Mouse (Mus musculus) layer of hippocampus, adult 2 months (tissue): ENCODE results near the gene Lrrc75b. TPM values are rescaled to one million over a fixed set of nuclear protein-coding genes. Genes with fewer than 3 reads are reported as not detected.
"Not testable (repeated sequence)": the region's sequence is repeated elsewhere in the genome, so short reads cannot be mapped to it uniquely, and the experiment has no call there.

Experiments
- DNase-seq, 2 experiments: peaks; one replicate each; pipeline ENCODE4 v3.0.0; 2022; ENCODE audit warnings: low spot score in 2 of 2
- H3K27ac ChIP-seq: fragments of 200-600 bp; 2 replicates; pipeline ENCODE4 v1.8.1; 2022
- H3K4me3 ChIP-seq: fragments of 200-600 bp; 2 replicates; pipeline ENCODE4 v1.8.1; 2022; ENCODE audit warnings: mild to moderate bottlenecking
- CTCF ChIP-seq: fragments of 200-600 bp; conservative IDR thresholded peaks from 2 replicates; pipeline ENCODE4 v1.8.1; 2022; ENCODE audit warnings: antibody characterized with exemption, mild to moderate bottlenecking, moderate library complexity
- total RNA-seq, 2 experiments: library from RNA; stranded (reverse); gene quantifications; 2 replicates each; pipeline ENCODE4 v1.2.3; 2021

Gene Lrrc75b
- total RNA-seq, 2 experiments from 2014 or later, result 9.7 to 12.0 TPM

DNA sequence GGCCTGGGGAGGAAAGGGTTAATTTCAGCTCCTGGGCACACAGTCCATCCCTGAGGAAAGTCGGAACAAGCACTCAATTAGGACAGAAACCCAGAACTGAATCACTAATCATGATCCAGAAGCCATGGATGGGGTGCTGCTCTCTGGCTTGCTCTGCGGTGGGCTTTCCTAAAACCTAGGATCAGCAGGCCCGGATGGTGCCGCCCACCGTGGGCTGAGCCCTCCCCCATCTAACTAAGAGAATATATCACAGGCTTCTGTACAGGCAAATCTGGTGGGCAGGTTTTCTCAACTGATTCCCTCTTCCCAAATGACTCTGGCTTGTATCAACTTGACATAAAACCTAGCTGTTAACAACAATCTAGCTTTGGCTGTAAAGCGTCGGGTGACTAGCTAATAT, 12.2 kb downstream of the Lrrc75b start:
- Histone ChIP-seq H3K4me3 (no peak overlapping the region), H3K27ac (no peak overlapping the region)
- no peak for TF ChIP-seq CTCF
- DNase-seq, result no peak

DNA sequence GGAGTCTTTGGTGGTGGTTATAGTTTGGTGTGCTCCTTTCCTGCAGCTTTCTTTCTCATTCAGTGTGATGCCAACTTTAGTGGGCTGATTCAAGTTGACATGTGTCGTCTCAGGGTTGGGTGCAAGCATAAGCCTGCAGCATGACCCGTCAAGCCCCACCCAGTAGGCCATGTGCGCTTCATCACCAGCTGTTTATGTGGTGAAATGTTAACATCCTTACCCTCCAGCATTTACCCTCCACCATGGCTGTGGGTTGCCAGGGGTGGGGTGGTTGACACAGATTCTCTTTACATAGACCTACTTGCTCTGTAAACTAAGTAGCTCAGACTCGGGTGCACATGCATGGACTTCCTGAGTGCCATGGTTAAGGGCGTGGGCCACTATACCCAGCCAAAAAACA, 24.0 kb downstream of the Lrrc75b start:
- no peak for DNase-seq
- H3K4me3 ChIP-seq, result no peak overlapping the region
- TF ChIP-seq CTCF, result no peak
- no peak overlapping the region for H3K27ac ChIP-seq

DNA sequence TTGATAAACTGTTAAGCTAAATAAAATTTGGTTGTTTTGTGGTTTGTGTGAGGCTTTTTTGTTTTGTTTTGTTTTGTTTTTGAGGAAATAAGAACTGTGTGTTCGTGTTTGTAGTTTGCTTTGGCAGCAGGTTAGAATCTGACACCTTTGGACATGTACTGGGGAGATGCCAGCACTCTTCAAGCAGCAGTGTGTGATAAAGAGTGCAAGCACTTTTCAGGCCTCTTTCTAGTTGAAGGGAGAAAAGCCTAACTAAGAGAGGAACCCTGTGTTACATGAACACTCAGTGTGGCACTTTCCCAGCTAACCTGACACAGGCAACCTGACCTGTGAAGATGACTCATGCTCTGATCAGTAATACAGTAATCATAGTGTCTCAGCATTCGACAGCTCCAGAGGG, 24.7 kb downstream of the Lrrc75b start:
- TF ChIP-seq CTCF, result no peak
- H3K4me3 ChIP-seq, result no peak overlapping the region
- no peak overlapping the region for H3K27ac ChIP-seq
- no peak for DNase-seq

DNA sequence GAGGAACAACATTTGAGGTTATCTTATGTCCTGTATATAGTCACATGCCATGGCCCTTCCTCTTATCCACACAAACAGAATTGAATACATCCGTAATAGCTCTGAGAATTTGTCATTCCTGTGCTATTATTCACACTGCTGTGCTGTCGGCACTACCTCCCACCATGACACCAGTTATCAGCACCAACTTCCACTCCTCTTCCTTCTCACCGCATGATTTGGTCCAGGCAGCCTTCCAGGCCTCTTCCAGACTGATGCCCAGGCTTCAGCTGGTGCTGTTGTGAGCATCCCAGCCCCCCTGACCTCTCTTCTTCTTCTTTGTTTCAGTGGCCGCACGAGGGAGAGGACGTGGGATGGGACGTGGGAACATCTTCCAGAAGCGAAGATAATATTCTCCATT, 25.2 kb downstream of the Lrrc75b start:
- no peak for TF ChIP-seq CTCF
- Histone ChIP-seq H3K4me3 (no peak overlapping the region), H3K27ac (no peak overlapping the region)
- DNase-seq, result no peak

DNA sequence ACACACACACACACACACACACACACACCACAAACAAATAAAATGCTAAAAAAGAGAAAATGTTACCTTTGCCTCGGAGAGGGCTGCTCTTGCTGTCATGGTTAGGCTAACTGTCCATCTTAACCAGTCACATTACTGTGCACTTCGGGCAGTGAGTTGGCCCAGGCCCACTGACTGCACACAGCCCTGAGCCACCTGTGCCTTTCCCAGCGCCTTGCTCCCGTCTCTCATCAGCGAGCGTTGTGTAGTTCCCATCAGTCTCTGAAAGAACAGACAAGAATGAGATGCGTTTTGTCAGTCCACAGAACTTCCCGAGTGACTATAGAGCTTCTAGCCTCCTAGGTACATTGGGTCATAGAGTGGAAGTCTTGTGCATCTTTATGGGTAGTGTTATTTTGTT, 25.9 kb downstream of the Lrrc75b start:
- H3K27ac ChIP-seq, result no peak overlapping the region
- H3K4me3 ChIP-seq, result no peak overlapping the region
- DNase-seq, result no peak
- TF ChIP-seq CTCF, result no peak

DNA sequence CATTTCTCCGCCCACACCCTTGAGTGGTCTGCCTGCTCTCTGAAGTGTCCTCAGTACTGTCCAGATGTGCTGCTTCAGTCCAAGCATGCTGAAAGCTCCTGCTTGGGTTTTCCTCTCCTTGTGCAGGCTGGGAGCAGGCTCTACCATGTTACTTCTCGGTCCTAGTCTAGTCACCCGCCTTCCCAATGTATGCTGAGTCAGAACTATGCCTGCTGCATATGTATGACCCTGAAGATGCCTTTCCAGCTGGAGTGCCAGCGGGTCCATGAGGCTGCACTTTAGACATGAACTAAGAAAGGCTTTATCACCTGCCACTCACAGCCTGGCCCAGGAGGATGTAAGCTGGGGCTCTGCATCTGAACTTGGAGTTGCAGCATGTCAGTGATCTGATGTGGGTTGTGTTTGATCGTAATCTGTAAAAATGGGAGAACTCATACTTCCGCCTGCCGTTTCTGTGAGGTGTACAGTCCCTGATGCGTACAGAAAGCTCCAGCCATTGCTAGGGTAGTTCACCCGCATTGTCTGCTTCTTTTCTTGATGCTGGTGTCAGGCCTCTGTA, 28.5 kb downstream of the Lrrc75b start:
- no peak overlapping the region for H3K4me3 ChIP-seq
- H3K27ac ChIP-seq, result no peak overlapping the region
- no peak for TF ChIP-seq CTCF
- DNase-seq, result no peak

DNA sequence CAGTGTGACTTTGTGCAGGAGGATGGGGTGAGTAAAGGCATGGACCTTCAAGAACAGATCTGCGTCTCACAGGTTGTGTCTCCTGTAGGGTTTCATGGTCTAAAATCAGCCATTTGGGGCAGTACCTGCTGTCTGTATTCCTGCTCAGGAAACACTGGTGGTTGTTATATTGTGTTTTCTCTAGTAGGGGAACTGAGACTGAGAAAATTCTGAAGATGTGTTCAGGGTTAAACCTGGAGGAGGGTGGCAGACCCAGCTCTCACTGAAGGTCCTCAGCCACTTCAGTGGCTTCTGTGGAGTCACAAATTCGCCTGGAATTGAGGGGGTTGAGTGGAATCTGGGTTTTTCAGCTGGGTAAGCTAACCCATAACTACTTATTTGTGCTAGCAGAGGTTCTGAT, 29.8 kb downstream of the Lrrc75b start:
- no peak overlapping the region for H3K4me3 ChIP-seq

DNA sequence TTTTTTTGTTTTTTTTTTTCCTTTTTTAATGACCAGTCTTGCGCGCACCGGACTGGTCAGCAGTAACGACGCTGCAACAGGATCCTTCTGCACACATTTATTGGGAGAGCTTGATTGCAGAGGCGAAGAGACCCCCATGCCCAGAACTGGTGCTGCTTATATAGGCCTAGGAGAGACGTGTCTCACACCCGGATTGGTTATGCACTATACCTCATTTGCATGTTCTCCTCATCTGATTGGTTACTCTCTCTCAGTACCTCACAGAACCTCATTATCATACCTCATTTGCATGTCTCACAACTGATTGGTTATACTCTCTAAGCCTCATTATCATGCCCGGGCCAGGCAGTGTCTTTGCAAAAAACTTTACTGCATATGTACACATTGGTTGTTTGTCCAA, 34.7 kb downstream of the Lrrc75b start:
- not testable (repeated sequence) for DNase-seq, H3K4me3 ChIP-seq, H3K27ac ChIP-seq

More for the DNA sequence above, 29.8 kb downstream of the Lrrc75b start:
- TF ChIP-seq CTCF, result no peak
- no peak for DNase-seq
- H3K27ac ChIP-seq, result no peak overlapping the region

DNA sequence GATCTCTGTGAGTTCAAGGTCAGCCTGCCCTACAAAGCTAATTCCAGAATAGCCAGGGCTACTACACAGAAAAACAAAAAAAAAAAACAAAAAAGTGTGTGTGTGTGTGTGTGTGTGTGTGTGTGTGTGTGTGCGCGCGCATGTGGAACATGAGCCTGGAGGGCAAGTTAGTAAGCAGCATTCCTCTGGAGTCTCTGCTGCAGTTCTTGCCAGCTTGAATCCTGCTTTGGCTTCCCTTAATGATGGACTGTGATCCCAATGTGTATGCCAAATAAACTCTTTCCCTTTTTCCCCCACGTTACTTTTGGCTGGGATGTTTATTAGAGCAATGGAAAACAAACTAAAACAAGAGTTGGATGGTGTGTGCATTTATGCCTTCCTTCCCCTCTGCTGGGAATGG, 38.5 kb downstream of the Lrrc75b start:
- H3K27ac ChIP-seq, result no peak overlapping the region
- TF ChIP-seq CTCF, result no peak
- DNase-seq, result no peak

DNA sequence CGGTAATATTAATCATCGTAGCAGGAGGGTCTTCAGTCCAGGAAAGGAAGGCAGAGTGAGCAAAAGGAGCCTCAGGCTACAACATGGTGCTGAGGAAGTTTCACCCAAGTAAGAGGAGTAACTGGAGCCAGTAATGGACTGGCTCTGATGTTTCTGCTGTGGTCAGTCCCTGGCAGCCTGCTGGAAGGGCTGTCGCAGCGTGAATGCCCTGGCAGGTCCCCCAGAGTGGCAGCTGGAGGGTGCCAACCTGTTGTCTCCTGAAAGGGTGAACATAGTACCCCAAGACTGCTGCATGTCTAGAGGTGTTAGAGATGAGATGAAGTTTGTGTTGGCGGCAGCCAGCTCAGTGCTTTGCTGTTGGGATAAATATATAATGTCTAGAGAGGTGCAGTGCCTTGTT, 39.5 kb downstream of the Lrrc75b start:
- Histone ChIP-seq H3K4me3 (no peak overlapping the region), H3K27ac (no peak overlapping the region)
- no peak for DNase-seq
- TF ChIP-seq CTCF, result no peak

More for the DNA sequence above, 38.5 kb downstream of the Lrrc75b start:
- no peak overlapping the region for H3K4me3 ChIP-seq

DNA sequence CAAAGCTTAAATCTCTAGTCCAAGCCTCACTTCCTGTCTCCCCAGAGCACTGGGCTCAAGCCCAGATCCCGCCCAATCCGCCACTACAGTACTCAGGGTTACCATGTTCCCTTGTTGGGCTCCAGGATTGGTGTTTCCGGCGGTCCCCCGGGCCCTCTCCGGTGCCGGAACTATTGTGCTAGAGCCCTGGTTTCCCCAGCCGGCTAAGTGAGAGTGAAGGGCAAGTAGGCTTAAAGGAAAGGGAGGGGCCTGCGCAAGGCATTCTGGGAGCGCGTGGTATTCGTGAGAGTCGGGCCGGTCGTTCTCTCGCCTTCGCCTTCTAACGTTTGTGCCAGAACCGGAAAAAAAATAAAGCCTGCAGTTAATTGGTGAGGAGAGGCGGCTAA, 42.4 kb downstream of the Lrrc75b start, which contains the start of gene Gucd1:
TSS of gene Gucd1 (minus strand) at position 215 of the 386 bp plus-strand sequence.
- peak; percentile 98 to 99 for DNase-seq
- H3K27ac ChIP-seq, result peak within 1 kb of the TSS; percentile 98
- peak within 1 kb of the TSS; percentile 96 for H3K4me3 ChIP-seq
- no peak for TF ChIP-seq CTCF

DNA sequence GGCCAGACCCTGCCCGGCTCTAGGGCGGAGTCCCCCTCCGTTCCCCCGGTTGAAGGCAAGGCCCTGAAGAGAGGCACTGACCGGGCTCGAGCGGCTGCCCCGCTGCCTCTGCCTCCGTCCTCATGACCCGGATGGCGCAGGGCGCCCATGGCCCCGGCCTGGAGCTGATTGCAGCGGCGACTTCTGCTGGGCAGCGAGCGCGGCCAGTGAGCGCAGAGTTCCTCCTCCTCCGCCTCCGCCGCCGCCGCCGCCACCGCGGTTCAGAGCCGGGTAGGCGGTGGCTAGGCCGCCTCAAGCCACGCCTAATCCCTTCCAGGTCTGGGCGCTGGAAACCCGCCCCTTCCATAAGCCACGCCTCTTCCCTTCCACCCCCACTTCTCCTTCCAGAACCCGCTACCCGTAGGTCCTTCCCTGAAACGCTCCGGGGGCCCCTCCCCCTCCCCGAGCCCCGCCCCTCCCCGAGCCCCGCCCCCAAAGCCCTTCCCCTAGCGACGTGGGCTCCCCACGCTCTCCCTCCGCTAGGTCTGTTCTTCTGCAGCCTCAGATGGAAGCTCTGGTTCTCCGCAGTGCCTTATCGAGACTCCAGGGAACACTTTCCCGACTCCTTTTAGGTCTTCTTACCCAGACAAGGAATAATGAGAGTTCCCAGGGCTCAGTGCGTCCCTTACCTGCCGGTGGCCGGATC, 42.9 kb downstream of the Lrrc75b start, which contains the start of gene Snrpd3:
TSS of gene Snrpd3 (plus strand) at position 479 of the 685 bp plus-strand sequence.
- H3K4me3 ChIP-seq, result peak within 1 kb of the TSS; percentile 96
- no peak; the same call in 1 of the 2 replicates for TF ChIP-seq CTCF

DNA sequence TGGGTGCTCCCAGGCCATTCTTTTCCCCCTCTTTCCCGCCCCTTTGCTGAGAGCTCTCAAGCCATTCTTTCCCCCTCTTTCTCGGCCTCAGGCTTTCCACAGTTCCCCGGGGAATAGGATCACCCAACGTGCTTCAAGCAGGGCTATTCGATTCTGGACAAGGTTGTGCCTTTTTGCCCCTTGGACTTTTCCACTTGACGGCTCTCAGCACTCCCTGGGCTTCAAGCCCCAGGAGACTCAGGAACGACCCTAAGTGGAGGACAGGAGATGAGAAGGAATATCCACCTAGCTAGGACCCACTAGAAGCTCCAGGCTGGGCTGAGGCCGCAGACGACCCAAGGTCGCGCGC, 43.4 kb downstream of the Lrrc75b start:
- peak in 1 of 2 experiments; percentile 22 for DNase-seq
- no peak for TF ChIP-seq CTCF

More for the DNA sequence above, 42.9 kb downstream of the Lrrc75b start, which contains the start of gene Snrpd3:
- peak; percentile 90 to 95 for DNase-seq
- peak within 1 kb of the TSS; percentile 98 for H3K27ac ChIP-seq

More for the DNA sequence above, 43.4 kb downstream of the Lrrc75b start:
- Histone ChIP-seq H3K4me3 (peak overlapping the region; percentile 96), H3K27ac (peak overlapping the region; percentile 98)
